Mouse (Mus musculus) midbrain, postnatal 0 days (tissue): ENCODE measurements around the gene Nms. TPM values are rescaled to one million over a fixed set of nuclear protein-coding genes. Genes with fewer than 3 reads are reported as not detected.

Source experiments
- ATAC-seq: fragments of 200-750 bp; cut with Nextera tagmentation; 2 replicates; pipeline ENCODE4 v1.8.0; 2017; ENCODE audit warnings: moderate number of reproducible peaks, mild to moderate bottlenecking, moderate TSS enrichment, moderate library complexity; ENCODE audit not compliant: low FRiP score
- DNase-seq: peaks from one replicate; pipeline ENCODE4 v3.0.0-alpha.2; 2015; ENCODE audit warnings: low spot score
- H3K27ac ChIP-seq: fragments of 300-500 bp; sonication (generic); 2 replicates; pipeline ENCODE4 v1.5.1; 2014; ENCODE audit warnings: low read depth, mild to moderate bottlenecking, low read length, mixed read lengths
- H3K27me3 ChIP-seq: fragments of 300-500 bp; sonication (generic); 2 replicates; pipeline ENCODE4 v1.6.1; 2014; ENCODE audit warnings: low read length, control low read depth, mixed read lengths; ENCODE audit not compliant: insufficient read depth
- H3K36me3 ChIP-seq: fragments of 300-500 bp; sonication (generic); 2 replicates; pipeline ENCODE4 v1.6.1; 2014; ENCODE audit warnings: low read length, control low read depth, mixed read lengths; ENCODE audit not compliant: insufficient read depth
- H3K4me1 ChIP-seq: fragments of 300-500 bp; sonication (generic); 2 replicates; pipeline ENCODE4 v1.6.1; 2014; ENCODE audit warnings: mild to moderate bottlenecking, control low read depth, antibody characterized with exemption, low read length, mixed read lengths; ENCODE audit not compliant: insufficient read depth
- H3K4me2 ChIP-seq: fragments of 300-500 bp; sonication (generic); 2 replicates; pipeline ENCODE4 v1.6.1; 2014; ENCODE audit warnings: low read depth, mild to moderate bottlenecking, low read length, mixed read lengths; ENCODE audit not compliant: poor library complexity, severe bottlenecking
- H3K4me3 ChIP-seq: fragments of 300-500 bp; sonication (generic); 2 replicates; pipeline ENCODE4 v1.5.1; 2014; ENCODE audit warnings: low read depth, mild to moderate bottlenecking, low read length, moderate library complexity
- H3K9ac ChIP-seq: fragments of 300-500 bp; sonication (generic); replicated peaks from 2 replicates; pipeline ENCODE4 v1.6.1; 2014; ENCODE audit warnings: mild to moderate bottlenecking, low read length, moderate library complexity, mixed read lengths; ENCODE audit not compliant: poor library complexity, severe bottlenecking
- H3K9me3 ChIP-seq: fragments of 300-500 bp; sonication (generic); 2 replicates; pipeline ENCODE4 v1.6.1; 2016; ENCODE audit warnings: low read length, control low read depth
- CTCF ChIP-seq: IDR thresholded peaks from 2 replicates; pipeline ENCODE4 v1.5.1; 2016; ENCODE audit warnings: antibody characterized with exemption, mild to moderate bottlenecking
- WGBS: fragments of 180-500 bp; shearing (Covaris S2); extraction: QIAGEN DNeasy Blood & Tissue Kit; methylation state at CpG from one replicate; pipeline ENCODE4 v1.1.7; 2014; 5-methylcytosine and 5-hydroxymethylcytosine counted together
- polyA plus RNA-seq: library from polyadenylated mRNA; unstranded; fragments of >200 nt; fragmentation: Nextera tagmentation; extraction: Ambion mirVana; gene quantifications from 2 replicates; pipeline ENCODE4 v1.2.1, GENCODE M21; 2015
- total RNA-seq: library from RNA; depleted of rRNA; stranded (reverse); fragments of >200 nt; gene quantifications from 2 replicates; pipeline ENCODE4 v1.2.3, GENCODE M21; 2014; rRNA removed

Gene Nms
- total and polyA plus RNA-seq, 2 experiments from 2014 or later: 0.57 TPM; not detected in 1

- Histone ChIP-seq H3K4me3 (no peak within 1 kb of the TSS), H3K4me1 (0 out of 2 replicates have a peak, but pooled peaks cover 7% of the 10 kb centered on the region), H3K9ac (no peak within 1 kb of the TSS), H3K9me3 (no peaks in the 10 kb centered on the region), H3K27ac (no peak within 1 kb of the TSS), H3K27me3 (no peaks in the 10 kb centered on the region), H3K4me2 (no peak within 1 kb of the TSS), H3K36me3 (no peaks in the 10 kb centered on the region)
- no peak for TF ChIP-seq CTCF
- DNase-seq (no peak), ATAC-seq (no peak)
- 88% methylated on average over 3 of the region's 3 CpGs for WGBS
Observed at GRCm38 (mm10) chr1:38985308-38985707, 46.4 kb downstream of the Nms start, which contains the start of gene Pdcl3. Gene Pdcl3, plus strand, starts transcription at chr1:38985608.

- Histone ChIP-seq H3K9me3 (no peaks in the 10 kb centered on the region), H3K4me1 (0 out of 2 replicates have a peak, but pooled peaks cover 7% of the 10 kb centered on the region), H3K9ac (peak overlapping the region; percentile 87), H3K27me3 (no peaks in the 10 kb centered on the region), H3K27ac (peak overlapping the region; percentile 76), H3K4me2 (peak overlapping the region; percentile 71), H3K36me3 (peaks cover 8% of the 10 kb centered on the region; the same call in 1 of the 2 replicates), H3K4me3 (peak overlapping the region; percentile 86)
- DNase-seq (peak; percentile 98), ATAC-seq (peak; percentile 96)
- WGBS: 6% methylated on average over 38 of the region's 38 CpGs
- TF ChIP-seq CTCF: no peak; the same call in 1 of the 2 replicates
Observed at GRCm38 (mm10) chr1:38987080-38987864, 48.3 kb downstream of the Nms start.

- Histone ChIP-seq H3K9me3 (no peaks in the 10 kb centered on the region), H3K4me2 (peak overlapping the region; percentile 71), H3K27ac (peak overlapping the region; percentile 76), H3K4me3 (peak overlapping the region; percentile 86), H3K36me3 (peaks cover 8% of the 10 kb centered on the region; the same call in 1 of the 2 replicates), H3K9ac (peak overlapping the region; percentile 87), H3K4me1 (0 out of 2 replicates have a peak, but pooled peaks cover 7% of the 10 kb centered on the region), H3K27me3 (no peaks in the 10 kb centered on the region)
- DNase-seq: no peak
- whole genome bisulfite sequencing: 0% methylated on average over 25 of the region's 25 CpGs
- TF ChIP-seq CTCF: no peak
- ATAC-seq: peak; percentile 81
Observed at GRCm38 (mm10) chr1:38987865-38988211, 48.9 kb downstream of the Nms start.

GRCm38 (mm10) chr1:38988357-38988756, 49.4 kb downstream of the Nms start:
- ATAC-seq (no peak), DNase-seq (no peak)
- H3K9me3 ChIP-seq: no peaks in the 10 kb centered on the region
- H3K27me3 ChIP-seq: no peaks in the 10 kb centered on the region
- peak overlapping the region; percentile 71 for H3K4me2 ChIP-seq
- H3K4me3 ChIP-seq: peak overlapping the region; percentile 86
- peak overlapping the region; percentile 87 for H3K9ac ChIP-seq
- 0 out of 2 replicates have a peak, but pooled peaks cover 7% of the 10 kb centered on the region for H3K4me1 ChIP-seq
- peaks cover 12% of the 10 kb centered on the region for H3K36me3 ChIP-seq
- TF ChIP-seq CTCF: no peak
- H3K27ac ChIP-seq: peak overlapping the region; percentile 76; the same call in 1 of the 2 replicates
- 25% methylated on average over 7 of the region's 7 CpGs for WGBS

GRCm38 (mm10) chr1:38992365-38992764, 53.4 kb downstream of the Nms start:
- WGBS: 80% methylated on average over 3 of the region's 3 CpGs
- TF ChIP-seq CTCF: no peak

More at GRCm38 (mm10) chr1:38992365-38992764, 53.4 kb downstream of the Nms start:
- DNase-seq (peak; percentile 28), ATAC-seq (no peak)
- Histone ChIP-seq H3K36me3 (peaks cover 38% of the 10 kb centered on the region), H3K4me3 (no peak overlapping the region), H3K27me3 (no peaks in the 10 kb centered on the region), H3K4me2 (no peak overlapping the region), H3K9me3 (no peaks in the 10 kb centered on the region), H3K9ac (no peak overlapping the region), H3K27ac (no peak overlapping the region), H3K4me1 (0 out of 2 replicates have a peak, but pooled peaks cover 5% of the 10 kb centered on the region)

Other genes with a start within 250 kb of the Nms start
- gene Lonrf2, start 102.4 kb upstream of the Nms start, total RNA-seq: 155 and 183 TPM in 2 replicates
- gene Lonrf2, start 102.4 kb upstream of the Nms start, polyA plus RNA-seq: 24.2 and 28.8 TPM in 2 replicates
- gene Chst10, start 41.0 kb upstream of the Nms start, total RNA-seq: 85.2 and 88.5 TPM in 2 replicates
- 66.4 and 68.9 TPM in 2 replicates for gene Chst10, start 41.0 kb upstream of the Nms start, polyA plus RNA-seq
- 34.1 and 45.0 TPM in 2 replicates for gene Pdcl3, start 46.5 kb downstream of the Nms start, total RNA-seq
- 144 and 146 TPM in 2 replicates for gene Pdcl3, start 46.5 kb downstream of the Nms start, polyA plus RNA-seq